Mouse (Mus musculus): ENCODE data around the gene Gnmt. TPM values are rescaled to one million over a fixed set of nuclear protein-coding genes. Genes with fewer than 3 reads are reported as not detected.

Gnmt gene
- total and polyA plus RNA-seq, 3 experiments: 0.62 to 1.6 TPM; not detected in 1

- Histone ChIP-seq H3K27me3 (ENCODE audit: control insufficient read depth in 1 of 2, insufficient read depth in 2 of 2, low read length in 2 of 2) (no peaks in the 10 kb centered on the region), H3K79me2 (ENCODE audit: control insufficient read depth, insufficient read depth, low read length, poor library complexity) (no peaks in the 10 kb centered on the region), H3K4me1 (ENCODE audit: control insufficient read depth in 1 of 2, insufficient read depth in 2 of 2, low read length in 2 of 2) (no peaks in the 10 kb centered on the region), H3K9me3 (replicated peaks; ENCODE audit: insufficient read depth, low read length) (no peaks in the 10 kb centered on the region), H3K27ac (ENCODE audit: control insufficient read depth, low read depth, low read length) (no peak overlapping the region), H3K36me3 (ENCODE audit: control insufficient read depth in 1 of 2, insufficient read depth in 2 of 2, low read length in 2 of 2) (no peaks in the 10 kb centered on the region; a peak in 2 of 4 replicates), H3K4me3 (ENCODE audit: control insufficient read depth in 1 of 2, insufficient read depth in 1 of 2, low read depth in 2 of 2, low read length in 2 of 2) (no peak overlapping the region), H3K9ac (ENCODE audit: control insufficient read depth, low read depth, low read length, poor library complexity, severe bottlenecking) (no peak overlapping the region)
- DNase-seq (ENCODE audit: low read depth, low spot score): no peak
- TF ChIP-seq USF1 (IDR thresholded peaks at IDR 0.05; ENCODE audit: low read depth, low read length): no peak
- no peak for TF ChIP-seq MYC (IDR thresholded peaks at IDR 0.05; ENCODE audit: low read depth, low read length)
- TF ChIP-seq MXI1 (IDR thresholded peaks at IDR 0.05; ENCODE audit: low read depth, low read length): no peak
- TF ChIP-seq SMC3 (IDR thresholded peaks at IDR 0.05; ENCODE audit: low read depth, low read length): no peak
- TF ChIP-seq UBTF (IDR thresholded peaks at IDR 0.05; ENCODE audit: borderline replicate concordance, insufficient read depth, low read depth, low read length): no peak
- no peak for TF ChIP-seq CHD2 (IDR thresholded peaks at IDR 0.05; ENCODE audit: low read length)
- TF ChIP-seq CHD1 (IDR thresholded peaks at IDR 0.05; ENCODE audit: low read depth, low read length): no peak
- no peak for TF ChIP-seq E2F4 (IDR thresholded peaks at IDR 0.05; ENCODE audit: borderline replicate concordance, low read depth, low read length)
- no peak for TF ChIP-seq MEF2A (IDR thresholded peaks at IDR 0.05; ENCODE audit: extremely low read depth, insufficient replicate concordance, low read depth, low read length, poor library complexity, severe bottlenecking)
- TF ChIP-seq POLR2A (IDR thresholded peaks at IDR 0.05; ENCODE audit: control insufficient read depth in 1 of 2, insufficient read depth in 1 of 2, low read depth in 1 of 2, low read length in 2 of 2, poor library complexity in 1 of 2): no peak
- TF ChIP-seq ETS1 (IDR thresholded peaks at IDR 0.05; ENCODE audit: low read depth, low read length): no peak
- no peak for TF ChIP-seq MAX (IDR thresholded peaks at IDR 0.05; ENCODE audit: low read length)
- no peak for TF ChIP-seq ZMIZ1 (IDR thresholded peaks at IDR 0.05; ENCODE audit: low read depth, low read length)
- no peak for TF ChIP-seq ZKSCAN1 (IDR thresholded peaks at IDR 0.05; ENCODE audit: low read depth, low read length)
- TF ChIP-seq TCF12 (IDR thresholded peaks at IDR 0.05; ENCODE audit: low read depth, low read length): no peak
- no peak for TF ChIP-seq SIN3A (IDR thresholded peaks at IDR 0.05; ENCODE audit: low read length)
- TF ChIP-seq MYB (IDR thresholded peaks at IDR 0.05; ENCODE audit: low read depth, low read length): no peak
- TF ChIP-seq BHLHE40 (IDR thresholded peaks at IDR 0.05; ENCODE audit: borderline replicate concordance, low read depth, low read length): no peak
Measured at GRCm38 (mm10) chr17:46735287-46735686, 6.3 kb upstream of the Gnmt start.

GRCm38 (mm10) chr17:46734055-46734454, 5.1 kb upstream of the Gnmt start:
- Histone ChIP-seq H3K4me3 (ENCODE audit: control insufficient read depth in 1 of 2, insufficient read depth in 1 of 2, low read depth in 2 of 2, low read length in 2 of 2) (no peak overlapping the region), H3K27me3 (ENCODE audit: control insufficient read depth in 1 of 2, insufficient read depth in 2 of 2, low read length in 2 of 2) (no peaks in the 10 kb centered on the region), H3K36me3 (ENCODE audit: control insufficient read depth in 1 of 2, insufficient read depth in 2 of 2, low read length in 2 of 2) (no peaks in the 10 kb centered on the region; a peak in 2 of 4 replicates), H3K9me3 (replicated peaks; ENCODE audit: insufficient read depth, low read length) (no peaks in the 10 kb centered on the region), H3K4me1 (ENCODE audit: control insufficient read depth in 1 of 2, insufficient read depth in 2 of 2, low read length in 2 of 2) (no peaks in the 10 kb centered on the region), H3K9ac (ENCODE audit: control insufficient read depth, low read depth, low read length, poor library complexity, severe bottlenecking) (no peak overlapping the region), H3K79me2 (ENCODE audit: control insufficient read depth, insufficient read depth, low read length, poor library complexity) (no peaks in the 10 kb centered on the region), H3K27ac (ENCODE audit: control insufficient read depth, low read depth, low read length) (no peak overlapping the region)
- DNase-seq (ENCODE audit: low read depth, low spot score): no peak
- TF ChIP-seq RCOR1 (IDR thresholded peaks at IDR 0.05; ENCODE audit: low read depth, low read length): no peak
- no peak for TF ChIP-seq POLR2AphosphoS2 (IDR thresholded peaks at IDR 0.05; ENCODE audit: low read length)
- TF ChIP-seq GABPA (IDR thresholded peaks at IDR 0.05; ENCODE audit: low read depth, low read length): no peak
- no peak for TF ChIP-seq ZKSCAN1 (IDR thresholded peaks at IDR 0.05; ENCODE audit: low read depth, low read length)
- no peak for TF ChIP-seq HCFC1 (IDR thresholded peaks at IDR 0.05; ENCODE audit: low read depth, low read length)
- TF ChIP-seq MXI1 (IDR thresholded peaks at IDR 0.05; ENCODE audit: low read depth, low read length): no peak
